Mouse (Mus musculus) hindbrain, embryonic 16.5 days (tissue): Measurements from ENCODE around the gene Rbp4. TPM values are rescaled to one million over a fixed set of nuclear protein-coding genes. Genes with fewer than 3 reads are reported as not detected.
A peak's percentile ranks its signal among the peaks of the same experiment; 100 is the strongest.

Experiments
- ATAC-seq: fragments of 200-750 bp; cut with Nextera tagmentation; 2 replicates; pipeline ENCODE4 v1.8.0; 2017; ENCODE audit warnings: moderate TSS enrichment, moderate library complexity
- H3K27ac ChIP-seq: fragments of 300-500 bp; sonication (generic); 2 replicates; pipeline ENCODE4 v1.5.1; 2014; ENCODE audit warnings: low read depth, mild to moderate bottlenecking, control low read depth, low read length, moderate library complexity
- H3K27me3 ChIP-seq: fragments of 300-500 bp; sonication (generic); replicated peaks from 2 replicates; pipeline ENCODE4 v1.6.1; 2014; ENCODE audit warnings: low read length; ENCODE audit not compliant: control insufficient read depth, insufficient read depth
- H3K36me3 ChIP-seq: fragments of 300-500 bp; sonication (generic); 2 replicates; pipeline ENCODE4 v1.6.1; 2014; ENCODE audit warnings: mild to moderate bottlenecking, low read length, moderate library complexity, mixed read lengths; ENCODE audit not compliant: control insufficient read depth, insufficient read depth
- H3K4me1 ChIP-seq: fragments of 300-500 bp; sonication (generic); 2 replicates; pipeline ENCODE4 v1.6.1; 2014; ENCODE audit warnings: low read depth, low read length; ENCODE audit not compliant: control insufficient read depth, insufficient read depth
- H3K4me2 ChIP-seq: fragments of 300-500 bp; sonication (generic); 2 replicates; pipeline ENCODE4 v1.6.1; 2014; ENCODE audit warnings: mild to moderate bottlenecking, low read length, control low read depth, moderate library complexity
- H3K4me3 ChIP-seq: fragments of 300-500 bp; sonication (generic); 2 replicates; pipeline ENCODE4 v1.5.1; 2014; ENCODE audit warnings: mild to moderate bottlenecking, low read length, control low read depth, moderate library complexity
- H3K9ac ChIP-seq: fragments of 300-500 bp; sonication (generic); 2 replicates; pipeline ENCODE4 v1.6.1; 2014; ENCODE audit warnings: low read depth, mild to moderate bottlenecking, control low read depth, low read length, moderate library complexity
- H3K9me3 ChIP-seq: fragments of 300-500 bp; sonication (generic); 2 replicates; pipeline ENCODE4 v1.6.1; 2014; ENCODE audit warnings: mild to moderate bottlenecking, low read length, moderate library complexity; ENCODE audit not compliant: control insufficient read depth
- WGBS: fragments of 180-500 bp; shearing (Covaris S2); extraction: QIAGEN DNeasy Blood & Tissue Kit; methylation state at CpG from one replicate; pipeline ENCODE4 v1.1.7; 2014; 5-methylcytosine and 5-hydroxymethylcytosine counted together
- polyA plus RNA-seq: library from polyadenylated mRNA; unstranded; fragments of >200 nt; fragmentation: Nextera tagmentation; extraction: Ambion mirVana; gene quantifications from 2 replicates; pipeline ENCODE4 v1.2.1, GENCODE M21; 2015

Rbp4 gene
- 8.4 and 10.4 TPM in 2 replicates for polyA plus RNA-seq

DNA sequence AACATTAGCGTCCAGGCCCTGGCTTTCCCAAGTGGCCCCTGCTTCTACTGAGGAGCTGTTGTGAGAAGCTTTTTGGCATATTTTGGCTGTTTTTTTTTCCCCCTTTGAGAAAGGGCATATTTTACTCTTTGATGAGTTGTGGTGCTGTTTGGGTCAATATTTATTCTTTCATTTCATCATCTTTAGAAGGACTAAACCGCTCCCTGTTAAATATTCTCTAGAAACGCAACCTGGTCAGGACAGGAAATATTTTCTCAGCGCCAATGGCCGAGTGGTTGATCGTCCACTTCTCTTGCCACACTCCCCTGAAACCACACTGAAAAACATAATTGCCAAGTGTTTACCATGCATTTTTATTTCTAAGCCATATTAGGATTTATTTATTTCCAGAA is at the start of gene Rbp4:
Rbp4 (minus strand) TSS at position 63 of the 392 bp plus-strand sequence.
- no peaks in the 10 kb centered on the region for H3K36me3 ChIP-seq
- peak within 1 kb of the TSS; percentile 62 for H3K4me3 ChIP-seq
- ATAC-seq = no peak
- peak within 1 kb of the TSS; percentile 70 for H3K9ac ChIP-seq
- peak within 1 kb of the TSS; percentile 89 for H3K4me2 ChIP-seq
- peaks cover 4% of the 10 kb centered on the region; the same call in 1 of the 2 replicates for H3K27me3 ChIP-seq
- H3K27ac ChIP-seq = no peak within 1 kb of the TSS
- 69% methylated on average over 6 of the region's 6 CpGs for WGBS
- peaks cover 4% of the 10 kb centered on the region; the same call in 1 of the 2 replicates for H3K4me1 ChIP-seq
- no peaks in the 10 kb centered on the region for H3K9me3 ChIP-seq

- WGBS = 71% methylated on average over 2 of the region's 2 CpGs
- Histone ChIP-seq H3K27ac (no peak overlapping the region), H3K36me3 (no peaks in the 10 kb centered on the region), H3K4me3 (no peak overlapping the region), H3K9me3 (no peaks in the 10 kb centered on the region), H3K4me2 (no peak overlapping the region), H3K4me1 (no peaks in the 10 kb centered on the region), H3K27me3 (no peaks in the 10 kb centered on the region), H3K9ac (no peak overlapping the region)
- no peak for ATAC-seq
Measured at GRCm38 (mm10) chr19:38164633-38165032, 39.6 kb upstream of the Rbp4 start.

DNA sequence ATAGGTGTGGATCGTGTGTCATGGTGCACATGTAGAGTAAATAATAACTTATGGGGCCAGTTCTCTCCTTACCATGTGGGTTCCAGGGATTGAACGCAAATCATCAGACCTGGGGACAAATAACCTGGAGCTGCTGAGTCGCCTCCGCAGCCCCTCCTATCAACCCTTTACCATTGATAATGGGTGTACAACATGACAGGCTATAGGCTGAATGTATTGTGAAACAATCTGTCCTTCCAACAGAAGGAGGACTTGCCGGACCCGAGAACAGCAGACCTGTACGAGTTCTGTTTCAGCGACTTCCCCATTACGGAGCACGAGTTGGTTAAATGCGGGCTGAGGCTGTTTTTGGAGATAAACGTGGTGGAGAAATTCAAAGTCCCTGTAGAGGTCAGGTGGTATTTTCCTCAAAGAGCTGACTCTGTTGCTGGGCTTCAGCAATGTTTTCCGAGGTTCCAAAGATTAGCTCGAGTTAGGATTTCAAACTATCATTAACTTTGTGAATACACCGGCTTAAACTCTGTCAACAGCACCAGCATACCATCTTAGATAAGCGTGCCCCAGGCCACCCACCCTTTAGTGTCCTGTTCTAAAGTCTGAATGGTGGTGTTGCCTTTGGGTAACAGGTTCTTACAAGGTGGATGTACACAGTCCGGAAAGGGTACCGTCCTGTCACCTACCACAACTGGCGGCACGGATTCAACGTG is 36.7 kb upstream of the Rbp4 start:
- no peak for ATAC-seq
- no peaks in the 10 kb centered on the region for H3K4me1 ChIP-seq
- H3K36me3 ChIP-seq = no peaks in the 10 kb centered on the region
- no peak overlapping the region for H3K4me3 ChIP-seq
- no peaks in the 10 kb centered on the region for H3K9me3 ChIP-seq
- H3K9ac ChIP-seq = no peak overlapping the region
- H3K4me2 ChIP-seq = no peak overlapping the region
- H3K27ac ChIP-seq = no peak overlapping the region
- H3K27me3 ChIP-seq = no peaks in the 10 kb centered on the region
- WGBS = 95% methylated on average over 21 of the region's 21 CpGs

DNA sequence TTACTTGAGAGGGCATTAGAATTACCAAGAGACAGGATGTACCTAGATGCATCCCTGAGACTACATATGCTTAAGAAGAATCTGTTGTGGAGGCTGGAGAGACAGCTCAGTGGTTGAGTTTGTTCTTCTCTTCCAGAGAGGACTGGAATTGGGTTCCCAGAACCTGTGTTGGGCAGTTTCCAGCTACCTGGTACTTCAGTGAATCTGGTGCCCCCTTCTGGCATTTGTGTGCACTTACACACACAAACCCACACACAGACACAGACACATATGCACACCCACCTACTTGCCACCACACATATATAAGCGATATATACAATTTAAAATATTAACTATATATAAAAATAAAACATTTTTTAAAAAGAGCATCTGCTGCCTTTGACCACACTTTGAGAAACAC is 31.2 kb upstream of the Rbp4 start:
- H3K36me3 ChIP-seq = no peaks in the 10 kb centered on the region
- no peak overlapping the region for H3K4me3 ChIP-seq
- H3K4me2 ChIP-seq = no peak overlapping the region
- no peaks in the 10 kb centered on the region for H3K4me1 ChIP-seq
- H3K27me3 ChIP-seq = no peaks in the 10 kb centered on the region
- H3K27ac ChIP-seq = no peak overlapping the region
- 97% methylated on average over 1 of the region's 1 CpGs for WGBS
- ATAC-seq = no peak
- H3K9ac ChIP-seq = no peak overlapping the region
- H3K9me3 ChIP-seq = no peaks in the 10 kb centered on the region

- H3K36me3 ChIP-seq = no peaks in the 10 kb centered on the region
- H3K27ac ChIP-seq = no peak overlapping the region
- 83% methylated on average over 4 of the region's 4 CpGs for WGBS
- no peak overlapping the region for H3K9ac ChIP-seq
- no peak overlapping the region for H3K4me2 ChIP-seq
- no peak for ATAC-seq
- no peaks in the 10 kb centered on the region for H3K4me1 ChIP-seq
- H3K9me3 ChIP-seq = no peaks in the 10 kb centered on the region
- no peaks in the 10 kb centered on the region for H3K27me3 ChIP-seq
- no peak overlapping the region for H3K4me3 ChIP-seq
Measured at GRCm38 (mm10) chr19:38143540-38144271, 18.6 kb upstream of the Rbp4 start.

DNA sequence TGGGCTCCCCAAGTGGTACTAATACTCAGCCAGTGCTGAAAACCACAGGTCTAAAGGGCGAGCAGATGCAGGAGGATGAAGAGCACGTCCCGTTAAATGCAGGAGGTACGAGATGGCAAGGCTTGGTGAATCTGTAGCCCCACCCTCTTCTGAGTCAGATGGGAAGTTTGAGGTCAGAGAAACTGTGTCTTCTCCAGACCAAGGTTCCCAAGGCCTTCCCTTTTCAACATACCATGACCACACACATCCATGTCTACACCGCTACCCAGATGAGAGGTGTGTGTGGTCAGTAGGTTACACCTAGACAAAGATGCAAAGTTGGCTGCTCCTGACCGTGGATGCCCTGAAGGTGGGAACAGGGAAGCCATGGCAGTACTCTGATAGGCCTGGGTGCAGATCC is 9.7 kb upstream of the Rbp4 start:
- H3K9me3 ChIP-seq = no peaks in the 10 kb centered on the region
- WGBS = 85% methylated on average over 6 of the region's 6 CpGs

DNA sequence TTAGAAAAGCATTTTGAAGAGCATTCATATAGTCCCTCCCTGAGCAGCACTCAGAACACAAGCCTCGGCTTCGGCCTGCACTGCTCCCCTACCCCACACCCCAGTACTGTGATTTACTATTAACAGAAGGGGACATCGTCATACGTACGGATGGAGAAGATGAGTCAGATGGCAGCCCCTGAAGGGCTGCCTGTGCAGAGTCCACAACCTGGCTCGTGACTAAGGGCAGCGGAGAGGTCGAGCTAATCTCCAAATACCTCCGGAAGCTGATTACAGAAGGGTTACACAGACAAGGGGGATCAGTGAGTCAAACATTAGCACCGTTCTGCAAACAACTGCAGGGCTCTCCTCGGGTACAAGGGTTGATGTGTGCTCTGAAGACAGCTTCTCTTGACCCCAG is 8.9 kb upstream of the Rbp4 start:
- H3K4me1 ChIP-seq = no peaks in the 10 kb centered on the region
- WGBS = 86% methylated on average over 11 of the region's 11 CpGs
- no peak overlapping the region for H3K4me3 ChIP-seq
- no peak overlapping the region for H3K9ac ChIP-seq
- no peaks in the 10 kb centered on the region for H3K36me3 ChIP-seq
- no peak overlapping the region for H3K4me2 ChIP-seq
- no peak for ATAC-seq
- H3K27me3 ChIP-seq = no peaks in the 10 kb centered on the region
- no peak overlapping the region for H3K27ac ChIP-seq
- H3K9me3 ChIP-seq = no peaks in the 10 kb centered on the region

More for the DNA sequence above, 9.7 kb upstream of the Rbp4 start:
- H3K4me3 ChIP-seq = no peak overlapping the region
- no peak overlapping the region for H3K27ac ChIP-seq
- ATAC-seq = no peak
- no peak overlapping the region for H3K9ac ChIP-seq
- no peaks in the 10 kb centered on the region for H3K4me1 ChIP-seq
- no peaks in the 10 kb centered on the region for H3K27me3 ChIP-seq
- no peaks in the 10 kb centered on the region for H3K36me3 ChIP-seq
- H3K4me2 ChIP-seq = no peak overlapping the region

- Histone ChIP-seq H3K9ac (no peak within 1 kb of the TSS), H3K27me3 (no peaks in the 10 kb centered on the region), H3K4me2 (no peak within 1 kb of the TSS), H3K4me3 (no peak within 1 kb of the TSS), H3K9me3 (no peaks in the 10 kb centered on the region), H3K4me1 (no peaks in the 10 kb centered on the region), H3K36me3 (no peaks in the 10 kb centered on the region), H3K27ac (no peak within 1 kb of the TSS)
- ATAC-seq = no peak
- 82% methylated on average over 6 of the region's 6 CpGs for WGBS
Measured at GRCm38 (mm10) chr19:38132481-38132880, 7.4 kb upstream of the Rbp4 start, which contains the start of gene Pde6c. Gene Pde6c (plus strand): TSS chr19:38132781.

DNA sequence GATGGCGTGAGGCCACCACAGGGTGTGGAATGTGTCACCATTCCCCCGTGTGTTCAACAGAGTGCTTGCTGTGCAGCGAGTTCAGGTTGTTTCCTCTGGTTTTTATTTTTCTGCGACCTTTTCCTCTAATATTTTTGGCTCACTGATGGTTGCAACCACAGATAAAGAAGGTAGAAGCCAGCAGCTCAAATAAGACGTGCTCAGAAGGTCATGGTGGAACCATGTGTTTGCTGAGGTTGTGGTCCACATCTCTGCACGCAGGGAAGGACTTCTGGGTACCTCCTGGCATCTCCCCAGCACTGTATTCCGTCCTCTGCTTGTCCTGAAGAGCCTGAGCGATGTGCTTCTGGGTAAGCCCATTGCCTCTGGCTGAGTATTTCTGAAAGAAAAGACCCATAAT is 1.6 kb upstream of the Rbp4 start:
- 73% methylated on average over 8 of the region's 8 CpGs for WGBS
- Histone ChIP-seq H3K4me3 (no peak overlapping the region), H3K4me2 (no peak overlapping the region), H3K9me3 (no peaks in the 10 kb centered on the region), H3K36me3 (no peaks in the 10 kb centered on the region), H3K27me3 (peaks cover 4% of the 10 kb centered on the region; the same call in 1 of the 2 replicates), H3K27ac (no peak overlapping the region), H3K9ac (no peak overlapping the region), H3K4me1 (peaks cover 4% of the 10 kb centered on the region; the same call in 1 of the 2 replicates)
- ATAC-seq = no peak
